Mouse (Mus musculus) lung, postnatal 0 days (tissue): ENCODE measurements at regions not wholly inside any gene's neighbourhood (a gene's known extent, or its start where the extent isn't known, plus 50 kb on each side); places are given as distances from the start of the nearest gene placed in this dataset.

Experiments used
- ATAC-seq: fragments of 200-750 bp; cut with Nextera tagmentation; 2 replicates; pipeline ENCODE4 v1.8.0; 2017; ENCODE audit warnings: moderate library complexity
- DNase-seq: peaks from one replicate; pipeline ENCODE4 v3.0.0-alpha.2; 2016; ENCODE audit warnings: low spot score
- H3K27ac ChIP-seq: fragments of 300-500 bp; sonication (generic); 2 replicates; pipeline ENCODE4 v1.5.1; 2014; ENCODE audit warnings: antibody characterized with exemption, mild to moderate bottlenecking, low read length, mixed read lengths
- H3K27me3 ChIP-seq: fragments of 300-500 bp; sonication (generic); replicated peaks from 2 replicates; pipeline ENCODE4 v1.6.1; 2014; ENCODE audit warnings: low read length, mixed read lengths; ENCODE audit not compliant: insufficient read depth
- H3K36me3 ChIP-seq: fragments of 300-500 bp; sonication (generic); 2 replicates; pipeline ENCODE4 v1.6.1; 2014; ENCODE audit warnings: low read length, mixed read lengths; ENCODE audit not compliant: insufficient read depth
- H3K4me1 ChIP-seq: fragments of 300-500 bp; sonication (generic); 2 replicates; pipeline ENCODE4 v1.6.1; 2014; ENCODE audit warnings: antibody characterized with exemption, low read depth, low read length, mixed read lengths; ENCODE audit not compliant: insufficient read depth
- H3K4me2 ChIP-seq: fragments of 300-500 bp; sonication (generic); replicated peaks from 2 replicates; pipeline ENCODE4 v1.6.1; 2014; ENCODE audit warnings: low read depth, mild to moderate bottlenecking, low read length, moderate library complexity, mixed read lengths
- H3K4me3 ChIP-seq: fragments of 300-500 bp; sonication (generic); 2 replicates; pipeline ENCODE4 v1.5.1; 2014; ENCODE audit warnings: low read depth, low read length
- H3K9ac ChIP-seq: fragments of 300-500 bp; sonication (generic); replicated peaks from 2 replicates; pipeline ENCODE4 v1.6.1; 2014; ENCODE audit warnings: low read depth, mild to moderate bottlenecking
- H3K9me3 ChIP-seq: fragments of 300-500 bp; sonication (generic); 2 replicates; pipeline ENCODE4 v1.6.1; 2016; ENCODE audit warnings: low read length, mixed read lengths
- CTCF ChIP-seq: IDR thresholded peaks from 2 replicates; pipeline ENCODE4 v1.5.1; 2016; ENCODE audit warnings: antibody characterized with exemption, mild to moderate bottlenecking
- EP300 ChIP-seq: IDR thresholded peaks from 2 replicates; pipeline ENCODE4 v1.6.1; 2016; ENCODE audit warnings: antibody characterized with exemption, mild to moderate bottlenecking, control low read depth
- WGBS: fragments of 180-500 bp; shearing (Covaris S2); extraction: QIAGEN DNeasy Blood & Tissue Kit; methylation state at CpG from one replicate; pipeline ENCODE4 v1.1.7; 2014; 5-methylcytosine and 5-hydroxymethylcytosine counted together

DNA sequence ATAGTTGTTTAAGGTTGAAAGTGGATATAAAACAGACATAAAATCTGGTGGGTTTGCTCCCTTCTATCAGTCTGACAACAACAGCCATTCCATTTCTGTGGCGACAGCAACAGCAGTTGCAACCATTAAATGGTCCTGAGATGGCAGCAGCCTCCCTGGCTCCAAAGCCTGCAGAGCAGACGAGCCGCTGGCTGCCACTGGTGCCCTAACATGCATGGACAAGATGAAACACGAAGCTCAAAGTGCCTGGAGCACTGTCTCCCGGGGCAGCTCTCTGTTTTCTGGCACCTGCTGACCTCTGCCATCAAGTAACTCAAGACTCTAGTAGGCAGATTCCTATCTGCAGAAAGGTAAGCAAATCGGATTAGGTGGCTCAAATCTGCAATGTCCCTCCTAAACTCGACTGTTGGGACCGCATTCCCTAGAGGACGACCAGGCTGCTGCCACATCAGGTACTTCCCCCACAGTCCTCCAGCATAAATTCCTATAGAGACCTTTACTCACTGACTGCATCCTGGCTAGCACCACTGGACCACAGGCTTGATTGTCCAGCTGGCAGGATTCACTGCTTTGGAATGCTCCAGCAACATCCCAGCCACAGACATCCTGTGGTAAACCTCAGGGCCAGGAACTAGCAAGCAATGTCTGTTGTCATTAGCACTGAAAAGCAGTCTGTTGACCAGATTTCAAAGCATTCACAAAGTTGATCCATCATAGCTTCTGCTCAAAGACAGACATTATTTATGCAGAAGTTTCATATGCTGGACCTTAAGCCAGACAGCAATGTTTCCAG is 490.0 kb downstream of the Psat1 start:
- H3K9ac ChIP-seq = no peak overlapping the region
- no peak overlapping the region for H3K27ac ChIP-seq
- DNase-seq = no peak
- H3K27me3 ChIP-seq = no peaks in the 10 kb centered on the region
- no peaks in the 10 kb centered on the region for H3K36me3 ChIP-seq
- H3K4me1 ChIP-seq = no peaks in the 10 kb centered on the region
- 36% methylated on average over 9 of the region's 9 CpGs for WGBS
- H3K4me3 ChIP-seq = no peak overlapping the region
- no peaks in the 10 kb centered on the region for H3K9me3 ChIP-seq
- ATAC-seq = no peak
- no peak for TF ChIP-seq EP300
- TF ChIP-seq CTCF = no peak
- no peak overlapping the region for H3K4me2 ChIP-seq

DNA sequence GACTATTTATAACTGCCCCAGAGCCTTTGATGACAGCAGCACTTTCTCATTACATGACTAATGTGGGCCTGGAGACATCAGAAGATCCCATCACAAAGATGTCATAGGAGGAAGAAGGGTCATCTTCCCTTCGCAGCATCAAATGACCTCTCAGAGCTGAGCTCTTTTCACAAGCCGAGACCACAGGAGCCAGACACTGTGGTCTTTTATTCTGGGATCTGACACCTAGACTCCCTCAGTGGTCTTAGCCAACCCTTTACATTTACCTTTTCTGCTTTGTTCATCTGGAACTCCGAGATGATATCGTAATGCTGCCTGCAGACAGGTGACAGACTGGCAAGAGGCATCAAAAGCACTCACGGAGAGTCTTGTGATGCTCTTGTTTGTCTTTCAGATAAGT is 498.1 kb downstream of the Psat1 start:
- no peak for ATAC-seq
- Histone ChIP-seq H3K9ac (no peak overlapping the region), H3K27me3 (no peaks in the 10 kb centered on the region), H3K27ac (no peak overlapping the region), H3K4me3 (no peak overlapping the region), H3K36me3 (no peaks in the 10 kb centered on the region), H3K9me3 (no peaks in the 10 kb centered on the region), H3K4me2 (no peak overlapping the region), H3K4me1 (no peaks in the 10 kb centered on the region)
- no peak for DNase-seq
- TF ChIP-seq EP300 (no peak), CTCF (no peak)
- WGBS = 19% methylated on average over 5 of the region's 5 CpGs

DNA sequence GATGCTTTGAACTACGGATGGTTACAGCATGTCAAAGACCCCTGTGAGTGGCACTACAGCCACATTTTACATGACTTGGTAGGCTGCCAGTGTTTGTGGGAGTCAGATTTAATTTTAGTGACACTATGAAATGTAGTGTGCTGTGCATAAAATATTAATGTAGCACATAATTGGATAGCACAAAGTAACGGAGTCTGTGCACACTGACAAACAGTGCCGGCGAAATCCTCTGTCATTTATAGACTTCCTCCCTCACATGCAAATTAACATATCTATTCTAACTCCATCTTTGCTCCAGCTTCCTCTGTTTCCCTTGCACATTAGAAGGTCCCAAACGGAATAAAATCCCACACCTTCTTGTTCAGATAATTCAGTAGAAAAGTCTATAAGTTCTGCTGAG is 515.3 kb downstream of the Psat1 start:
- no peak overlapping the region for H3K27ac ChIP-seq
- ATAC-seq (no peak), DNase-seq (no peak)
- 82% methylated on average over 5 of the region's 5 CpGs for WGBS
- no peaks in the 10 kb centered on the region for H3K36me3 ChIP-seq
- no peak overlapping the region for H3K4me2 ChIP-seq
- H3K4me3 ChIP-seq = no peak overlapping the region
- no peaks in the 10 kb centered on the region for H3K4me1 ChIP-seq
- H3K27me3 ChIP-seq = no peaks in the 10 kb centered on the region
- H3K9me3 ChIP-seq = no peaks in the 10 kb centered on the region
- H3K9ac ChIP-seq = no peak overlapping the region
- TF ChIP-seq EP300 = no peak
- TF ChIP-seq CTCF = no peak

DNA sequence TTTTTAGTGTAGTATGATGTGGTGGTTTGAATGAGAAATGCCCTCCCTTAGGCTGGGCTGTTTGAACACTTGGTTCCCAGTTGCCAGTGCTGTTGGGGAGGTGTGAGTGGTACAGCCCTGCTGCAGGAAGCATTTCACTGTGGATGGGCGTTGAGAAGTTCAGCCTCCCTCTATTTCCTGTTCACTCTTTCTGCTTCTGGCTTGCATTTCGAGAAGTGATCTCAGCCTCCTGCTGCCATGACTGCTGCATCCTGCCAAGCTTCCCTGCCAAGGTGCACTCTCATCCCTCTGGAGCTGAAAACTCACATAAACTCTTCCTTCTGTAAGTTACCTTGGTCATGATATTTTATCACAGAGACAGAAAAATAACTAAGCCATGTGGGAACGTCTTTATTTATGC is 525.8 kb downstream of the Psat1 start:
- no peaks in the 10 kb centered on the region for H3K4me1 ChIP-seq
- no peaks in the 10 kb centered on the region for H3K9me3 ChIP-seq
- ATAC-seq (no peak), DNase-seq (no peak)
- TF ChIP-seq EP300 = no peak
- no peak for TF ChIP-seq CTCF
- no peaks in the 10 kb centered on the region for H3K27me3 ChIP-seq
- no peaks in the 10 kb centered on the region for H3K36me3 ChIP-seq
- no peak overlapping the region for H3K4me3 ChIP-seq
- H3K9ac ChIP-seq = no peak overlapping the region
- WGBS = 45% methylated on average over 3 of the region's 3 CpGs
- H3K4me2 ChIP-seq = no peak overlapping the region
- H3K27ac ChIP-seq = no peak overlapping the region

DNA sequence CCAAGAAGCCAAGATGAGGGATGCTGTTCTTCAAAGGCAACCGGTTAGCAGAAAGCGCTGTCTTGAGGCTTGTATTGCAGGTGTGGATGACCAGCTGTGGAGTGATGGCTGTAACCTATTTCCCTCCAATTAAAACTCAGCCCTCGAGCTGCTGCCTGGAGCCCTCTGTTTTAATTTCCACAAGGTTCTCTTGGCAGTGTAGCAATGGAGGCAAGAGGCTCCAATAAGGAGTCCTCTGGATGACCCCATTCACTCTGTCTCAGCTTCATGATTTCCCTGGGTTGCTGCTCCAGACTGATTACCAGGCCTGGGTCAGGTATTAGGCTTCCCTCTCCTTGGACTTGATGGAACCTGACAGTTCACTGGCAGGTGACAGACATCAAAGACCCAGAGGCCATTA is 548.5 kb downstream of the Psat1 start:
- WGBS = 82% methylated on average over 3 of the region's 3 CpGs
- H3K4me3 ChIP-seq = no peak overlapping the region
- H3K27ac ChIP-seq = no peak overlapping the region
- no peak for ATAC-seq
- no peaks in the 10 kb centered on the region for H3K9me3 ChIP-seq
- TF ChIP-seq EP300 = no peak
- no peak for TF ChIP-seq CTCF
- H3K4me2 ChIP-seq = no peak overlapping the region
- no peak overlapping the region for H3K9ac ChIP-seq
- no peaks in the 10 kb centered on the region for H3K27me3 ChIP-seq
- no peak for DNase-seq
- no peaks in the 10 kb centered on the region for H3K36me3 ChIP-seq
- H3K4me1 ChIP-seq = no peaks in the 10 kb centered on the region

DNA sequence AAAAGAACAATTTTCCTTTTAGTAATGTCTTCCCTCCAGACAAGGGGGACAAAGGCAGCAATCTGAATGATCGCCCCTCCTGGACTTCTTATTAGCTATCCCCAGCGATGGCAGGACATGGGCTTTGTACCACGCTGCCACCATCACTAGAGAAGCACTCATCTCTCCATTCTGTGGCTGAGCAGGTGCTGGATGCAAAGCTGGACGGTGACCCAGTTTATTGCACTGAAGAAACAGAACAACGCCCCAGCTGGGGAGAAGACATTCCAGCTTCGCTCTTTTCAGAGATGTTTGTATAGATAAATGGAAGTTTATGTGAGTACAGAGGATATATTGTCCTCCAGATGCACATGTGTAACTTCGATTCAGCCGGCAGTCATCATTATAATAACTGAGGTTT is 575.5 kb downstream of the Psat1 start:
- no peak for TF ChIP-seq CTCF
- TF ChIP-seq EP300 = no peak
- Histone ChIP-seq H3K36me3 (no peaks in the 10 kb centered on the region), H3K4me2 (no peak overlapping the region), H3K27me3 (no peaks in the 10 kb centered on the region), H3K4me1 (no peaks in the 10 kb centered on the region), H3K4me3 (no peak overlapping the region), H3K9ac (no peak overlapping the region), H3K27ac (no peak overlapping the region), H3K9me3 (no peaks in the 10 kb centered on the region)
- ATAC-seq = no peak
- 81% methylated on average over 8 of the region's 8 CpGs for WGBS
- no peak for DNase-seq

DNA sequence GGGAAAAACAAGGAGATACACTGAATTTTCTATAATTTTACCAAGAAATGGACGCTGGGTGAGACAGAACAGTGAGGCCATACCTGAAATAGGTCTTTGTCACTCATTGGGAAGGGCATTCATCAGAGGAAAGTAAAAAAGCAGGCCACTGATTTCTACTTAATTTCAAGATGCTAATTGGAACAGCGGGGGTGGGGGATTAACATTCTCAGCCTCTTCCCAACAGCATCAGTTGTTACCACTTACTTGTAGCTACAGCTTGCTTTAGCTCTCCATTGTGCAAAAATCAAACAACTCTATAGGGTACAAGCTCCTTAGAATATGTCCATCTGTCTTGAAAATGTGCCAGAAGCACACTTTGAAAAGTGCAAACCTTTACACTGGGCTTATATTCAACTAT is 580.2 kb downstream of the Psat1 start:
- TF ChIP-seq EP300 = no peak
- TF ChIP-seq CTCF = no peak
- WGBS = 46% methylated on average over 2 of the region's 2 CpGs
- no peak for ATAC-seq
- no peak overlapping the region for H3K4me3 ChIP-seq
- H3K36me3 ChIP-seq = no peaks in the 10 kb centered on the region
- H3K4me1 ChIP-seq = no peaks in the 10 kb centered on the region
- no peak for DNase-seq
- H3K9me3 ChIP-seq = no peaks in the 10 kb centered on the region
- no peak overlapping the region for H3K27ac ChIP-seq
- H3K9ac ChIP-seq = no peak overlapping the region
- H3K27me3 ChIP-seq = no peaks in the 10 kb centered on the region
- H3K4me2 ChIP-seq = no peak overlapping the region
